Mouse (Mus musculus) MEL (cell line): Measurements from ENCODE around the gene Abca12. TPM values are rescaled to one million over a fixed set of nuclear protein-coding genes. Genes with fewer than 3 reads are reported as not detected.

Experiments
- DNase-seq: peaks from one replicate; pipeline ENCODE4 v3.0.0; 2011; ENCODE audit warnings: low read depth, low spot score
- H3K27ac ChIP-seq: 2 replicates; pipeline ENCODE4 v1.5.1; 2012; ENCODE audit warnings: low read depth, mild to moderate bottlenecking, control low read depth, low read length, moderate library complexity; ENCODE audit not compliant: control insufficient read depth
- H3K27me3 ChIP-seq, 2 experiments: fragments of 150-350 bp in 1 of 2; sonication (generic) in 1 of 2; 2 replicates each; pipeline ENCODE4 v1.6.1; 2012; ENCODE audit warnings: low read length in 2 of 2, mild to moderate bottlenecking in 2 of 2, improper control_type of control experiment in 1 of 2, moderate library complexity in 1 of 2; ENCODE audit not compliant: insufficient read depth in 2 of 2, control insufficient read depth in 1 of 2
- H3K36me3 ChIP-seq, 2 experiments: 2 replicates each; pipeline ENCODE4 v1.6.1; 2012 to 2014; ENCODE audit warnings: low read length in 2 of 2, improper control_type of control experiment in 1 of 2, inconsistent platforms in 1 of 2, mild to moderate bottlenecking in 1 of 2; ENCODE audit not compliant: insufficient read depth in 2 of 2, control insufficient read depth in 1 of 2
- H3K4me1 ChIP-seq, 2 experiments: fragments of 150-350 bp in 1 of 2; sonication (generic) in 1 of 2; 2 replicates each; pipeline ENCODE4 v1.6.1; 2012; ENCODE audit warnings: low read length in 2 of 2, improper control_type of control experiment in 1 of 2, mild to moderate bottlenecking in 1 of 2; ENCODE audit not compliant: insufficient read depth in 2 of 2, control insufficient read depth in 1 of 2
- H3K4me3 ChIP-seq, 2 experiments: fragments of 150-350 bp in 1 of 2; sonication (generic) in 1 of 2; 2 replicates each; pipeline ENCODE4 v1.5.1; 2012; ENCODE audit warnings: low read depth in 2 of 2, low read length in 2 of 2, mild to moderate bottlenecking in 2 of 2, moderate library complexity in 2 of 2, control low read depth in 1 of 2, improper control_type of control experiment in 1 of 2; ENCODE audit not compliant: control insufficient read depth in 1 of 2, insufficient read depth in 1 of 2
- H3K79me2 ChIP-seq: 2 replicates; pipeline ENCODE4 v1.6.1; 2012; ENCODE audit warnings: mild to moderate bottlenecking, low read length, moderate library complexity; ENCODE audit not compliant: control insufficient read depth, poor library complexity, insufficient read depth
- H3K9ac ChIP-seq: 2 replicates; pipeline ENCODE4 v1.6.1; 2012; ENCODE audit warnings: low read depth, mild to moderate bottlenecking, control low read depth, low read length, moderate library complexity; ENCODE audit not compliant: control insufficient read depth, poor library complexity, severe bottlenecking
- H3K9me3 ChIP-seq: fragments of 150-350 bp; sonication (generic); replicated peaks from 2 replicates; pipeline ENCODE4 v1.6.1; 2012; ENCODE audit warnings: mild to moderate bottlenecking, low read length, improper control_type of control experiment, moderate library complexity; ENCODE audit not compliant: insufficient read depth
- BHLHE40 ChIP-seq: IDR thresholded peaks from 2 replicates; pipeline ENCODE4 v1.6.1; 2012; ENCODE audit warnings: low read depth, mild to moderate bottlenecking, inconsistent platforms, low read length, improper control_type of control experiment, borderline replicate concordance
- CHD1 ChIP-seq: IDR thresholded peaks from 2 replicates; pipeline ENCODE4 v1.6.1; 2012; ENCODE audit warnings: low read depth, mild to moderate bottlenecking, inconsistent platforms, low read length, improper control_type of control experiment
- CHD2 ChIP-seq: IDR thresholded peaks from 2 replicates; pipeline ENCODE4 v1.6.1; 2011; ENCODE audit warnings: low read length, improper control_type of control experiment
- CTCF ChIP-seq, 3 experiments: IDR thresholded peaks in 2 of 3; conservative IDR thresholded peaks in 1 of 3; 2 replicates each; pipeline ENCODE4 v1.5.1; 2011 to 2012; ENCODE audit warnings: low read length in 3 of 3, low read depth in 2 of 3, mild to moderate bottlenecking in 2 of 3, improper control_type of control experiment in 1 of 3, inconsistent platforms in 1 of 3, mixed read lengths in 1 of 3, moderate library complexity in 1 of 3; ENCODE audit not compliant: control insufficient read depth in 1 of 3, insufficient read depth in 1 of 3, poor library complexity in 1 of 3, severe bottlenecking in 1 of 3
- ELF1 ChIP-seq: IDR thresholded peaks from 2 replicates; pipeline ENCODE4 v1.6.1; 2014; ENCODE audit warnings: low read depth, mild to moderate bottlenecking, inconsistent platforms, low read length, improper control_type of control experiment, moderate library complexity
- EP300 ChIP-seq, 2 experiments: IDR thresholded peaks; 2 replicates each; pipeline ENCODE4 v1.6.1; 2011; ENCODE audit warnings: improper control_type of control experiment in 2 of 2, low read length in 2 of 2, low read depth in 1 of 2, mild to moderate bottlenecking in 1 of 2
- ETS1 ChIP-seq: IDR thresholded peaks from 2 replicates; pipeline ENCODE4 v1.6.1; 2012; ENCODE audit warnings: low read depth, mild to moderate bottlenecking, inconsistent platforms, low read length, improper control_type of control experiment, moderate library complexity
- GATA1 ChIP-seq: IDR thresholded peaks from 2 replicates; pipeline ENCODE4 v1.6.1; 2011; ENCODE audit warnings: low read depth, low read length, improper control_type of control experiment
- JUND ChIP-seq: IDR thresholded peaks from 2 replicates; pipeline ENCODE4 v1.6.1; 2011; ENCODE audit warnings: low read depth, mild to moderate bottlenecking, improper control_type of control experiment, low read length
- KAT2A ChIP-seq: conservative IDR thresholded peaks from 2 replicates; pipeline ENCODE4 v1.6.1; 2012; ENCODE audit warnings: low read depth, low read length, improper control_type of control experiment, inconsistent platforms
- MAX ChIP-seq: IDR thresholded peaks from 2 replicates; pipeline ENCODE4 v1.6.1; 2011; ENCODE audit warnings: low read length, improper control_type of control experiment
- MEF2A ChIP-seq: IDR thresholded peaks from 2 replicates; pipeline ENCODE4 v1.6.1; 2014; ENCODE audit warnings: low read depth, mild to moderate bottlenecking, inconsistent platforms, low read length, improper control_type of control experiment; ENCODE audit not compliant: poor library complexity, insufficient replicate concordance, severe bottlenecking; ENCODE audit errors: extremely low read depth
- MYC ChIP-seq: IDR thresholded peaks from 2 replicates; pipeline ENCODE4 v1.6.1; 2011; ENCODE audit warnings: low read depth, mild to moderate bottlenecking, low read length, improper control_type of control experiment, moderate library complexity
- NELFE ChIP-seq: IDR thresholded peaks from 2 replicates; pipeline ENCODE4 v1.6.1; 2011; ENCODE audit warnings: low read depth, low read length, improper control_type of control experiment
- NRF1 ChIP-seq: IDR thresholded peaks from 2 replicates; pipeline ENCODE4 v1.6.1; 2014; ENCODE audit warnings: low read depth, mild to moderate bottlenecking, inconsistent platforms, low read length, improper control_type of control experiment, moderate library complexity; ENCODE audit not compliant: poor library complexity, insufficient read depth, severe bottlenecking
- POLR2A ChIP-seq, 2 experiments: IDR thresholded peaks; 2 replicates each; pipeline ENCODE4 v1.6.1; 2011 to 2012; ENCODE audit warnings: low read length in 2 of 2, mild to moderate bottlenecking in 2 of 2, control low read depth in 1 of 2, improper control_type of control experiment in 1 of 2, low read depth in 1 of 2, moderate library complexity in 1 of 2; ENCODE audit not compliant: control insufficient read depth in 1 of 2, insufficient read depth in 1 of 2, poor library complexity in 1 of 2
- POLR2AphosphoS2 ChIP-seq: IDR thresholded peaks from 2 replicates; pipeline ENCODE4 v1.6.1; 2011; ENCODE audit warnings: low read length, improper control_type of control experiment
- RAD21 ChIP-seq: IDR thresholded peaks from 2 replicates; pipeline ENCODE4 v1.6.1; 2011; ENCODE audit warnings: mild to moderate bottlenecking, low read depth, low read length, improper control_type of control experiment
- RCOR1 ChIP-seq: IDR thresholded peaks from 2 replicates; pipeline ENCODE4 v1.6.1; 2012; ENCODE audit warnings: low read depth, mild to moderate bottlenecking, inconsistent platforms, low read length, improper control_type of control experiment
- TCF12 ChIP-seq: IDR thresholded peaks from 2 replicates; pipeline ENCODE4 v1.6.1; 2014; ENCODE audit warnings: low read depth, mild to moderate bottlenecking, inconsistent platforms, low read length, improper control_type of control experiment, moderate library complexity
- UBTF ChIP-seq: IDR thresholded peaks from 2 replicates; pipeline ENCODE4 v1.6.1; 2012; ENCODE audit warnings: low read depth, mild to moderate bottlenecking, inconsistent platforms, low read length, improper control_type of control experiment, moderate library complexity, borderline replicate concordance; ENCODE audit not compliant: insufficient read depth
- USF2 ChIP-seq, 2 experiments: IDR thresholded peaks; 2 replicates each; pipeline ENCODE4 v1.6.1; 2011 to 2012; ENCODE audit warnings: improper control_type of control experiment in 2 of 2, low read length in 2 of 2, borderline replicate concordance in 1 of 2, inconsistent platforms in 1 of 2, low read depth in 1 of 2, mild to moderate bottlenecking in 1 of 2; ENCODE audit not compliant: insufficient read depth in 1 of 2
- ZC3H11A ChIP-seq: IDR thresholded peaks from 2 replicates; pipeline ENCODE4 v1.6.1; 2012; ENCODE audit warnings: low read depth, mild to moderate bottlenecking, inconsistent platforms, low read length, improper control_type of control experiment
- ZKSCAN1 ChIP-seq: IDR thresholded peaks from 2 replicates; pipeline ENCODE4 v1.6.1; 2012; ENCODE audit warnings: low read depth, mild to moderate bottlenecking, inconsistent platforms, low read length, improper control_type of control experiment, moderate library complexity
- ZMIZ1 ChIP-seq: IDR thresholded peaks from 2 replicates; pipeline ENCODE4 v1.6.1; 2012; ENCODE audit warnings: low read depth, mild to moderate bottlenecking, inconsistent platforms, low read length, improper control_type of control experiment, moderate library complexity
- ZNF384 ChIP-seq: IDR thresholded peaks from 2 replicates; pipeline ENCODE4 v1.6.1; 2012; ENCODE audit warnings: low read depth, mild to moderate bottlenecking, inconsistent platforms, low read length, improper control_type of control experiment
- polyA plus RNA-seq, 2 experiments: library from polyadenylated mRNA; stranded (reverse) in 1 of 2; unstranded in 1 of 2; fragments of >175 nt in 1 of 2; fragments of >200 nt in 1 of 2; gene quantifications; 2 replicates each; pipeline versions ENCODE4 v1.2.1 to v1.2.4; 2012; ENCODE audit warnings: low replicate concordance in 2 of 2, low read depth in 1 of 2; ENCODE audit not compliant: insufficient read length in 2 of 2, insufficient read depth in 1 of 2, missing spikeins in 1 of 2
- total RNA-seq: library from RNA; depleted of rRNA; stranded (reverse); fragments of 300-350 nt; gene quantifications from 2 replicates; pipeline ENCODE4 v1.2.3, GENCODE M21; 2012

The Abca12 gene
- total and polyA plus RNA-seq, 3 experiments = not detected

DNA sequence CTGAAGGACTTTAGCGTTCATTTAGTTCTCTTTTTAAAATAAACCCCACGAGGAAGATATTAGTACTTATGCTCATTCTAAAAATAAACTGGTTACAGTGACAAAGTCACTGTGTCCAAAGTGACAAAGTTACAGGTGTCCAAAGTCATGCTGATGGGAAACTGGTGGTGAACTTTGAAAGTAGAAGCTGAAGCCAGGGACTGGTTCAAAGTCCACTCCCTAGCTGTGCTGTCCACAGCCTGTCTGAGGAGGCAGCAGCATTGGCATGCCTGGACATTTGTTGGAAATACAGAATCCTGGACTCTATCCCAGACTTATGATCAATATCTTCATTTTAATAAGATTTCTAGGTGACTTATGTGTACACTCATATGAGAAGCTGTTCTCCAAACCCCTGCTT is 183.5 kb downstream of the Abca12 start:
- Histone ChIP-seq H3K9ac (no peak overlapping the region), H3K4me3 (no peak overlapping the region), H3K79me2 (no peaks in the 10 kb centered on the region), H3K27ac (no peak overlapping the region), H3K9me3 (no peaks in the 10 kb centered on the region), H3K36me3 (no peaks in the 10 kb centered on the region), H3K4me1 (no peaks in the 10 kb centered on the region), H3K27me3 (no peaks in the 10 kb centered on the region)
- DNase-seq = no peak
- TF ChIP-seq BHLHE40 = no peak
- no peak for TF ChIP-seq RCOR1
- no peak for TF ChIP-seq CTCF (IDR thresholded peaks at IDR 0.05 in 2 of 3, conservative IDR thresholded peaks at IDR 0.05 in 1 of 3; ENCODE audit: control insufficient read depth in 1 of 3, insufficient read depth in 1 of 3, low read depth in 2 of 3, low read length in 3 of 3, poor library complexity in 1 of 3, severe bottlenecking in 1 of 3)
- no peak for TF ChIP-seq CHD1
- no peak for TF ChIP-seq MAX
- no peak for TF ChIP-seq EP300 (IDR thresholded peaks at IDR 0.05; ENCODE audit: low read depth in 1 of 2, low read length in 2 of 2)
- no peak for TF ChIP-seq ZMIZ1
- no peak for TF ChIP-seq RAD21
- no peak for TF ChIP-seq NELFE
- no peak for TF ChIP-seq MYC
- no peak for TF ChIP-seq USF2 (IDR thresholded peaks at IDR 0.05; ENCODE audit: borderline replicate concordance in 1 of 2, insufficient read depth in 1 of 2, low read depth in 1 of 2, low read length in 2 of 2)
- TF ChIP-seq ETS1 = no peak
- TF ChIP-seq ZNF384 = no peak
- no peak for TF ChIP-seq GATA1
- TF ChIP-seq ZKSCAN1 = no peak

DNA sequence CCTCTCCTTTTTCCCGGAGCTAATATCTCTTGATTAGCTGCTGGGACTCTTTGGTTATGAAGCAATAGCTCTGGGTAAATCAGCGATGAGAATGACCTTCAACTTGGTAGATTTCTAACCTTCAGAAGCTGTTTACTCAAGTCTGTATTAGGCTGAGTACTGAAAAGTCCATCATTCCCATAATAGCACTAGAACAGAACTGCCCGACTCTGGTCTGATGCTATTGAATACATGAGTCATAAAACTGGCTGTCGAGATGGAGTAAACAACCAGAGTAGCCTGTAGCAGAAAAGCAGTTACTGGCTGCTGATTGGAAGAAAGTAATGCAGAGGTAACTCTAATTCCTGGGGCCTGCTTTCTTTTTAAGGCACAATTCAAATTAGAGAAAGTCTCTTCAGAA is 211.1 kb downstream of the Abca12 start:
- H3K36me3 ChIP-seq = no peaks in the 10 kb centered on the region
- no peak overlapping the region for H3K4me3 ChIP-seq
- H3K9ac ChIP-seq = no peak overlapping the region
- H3K27ac ChIP-seq = no peak overlapping the region
- no peak for TF ChIP-seq JUND
- no peak for TF ChIP-seq RCOR1
- TF ChIP-seq TCF12 = no peak
- TF ChIP-seq MEF2A = no peak
- TF ChIP-seq CHD2 = no peak
- no peak for TF ChIP-seq NRF1
- TF ChIP-seq POLR2AphosphoS2 = no peak
- no peak for TF ChIP-seq NELFE
- TF ChIP-seq GATA1 = no peak
- TF ChIP-seq ZKSCAN1 = no peak
- TF ChIP-seq ZC3H11A = no peak
- no peak for TF ChIP-seq BHLHE40
- no peak for TF ChIP-seq POLR2A (IDR thresholded peaks at IDR 0.05; ENCODE audit: control insufficient read depth in 1 of 2, insufficient read depth in 1 of 2, low read depth in 1 of 2, low read length in 2 of 2, poor library complexity in 1 of 2)
- TF ChIP-seq ELF1 = no peak
- no peak for TF ChIP-seq EP300 (IDR thresholded peaks at IDR 0.05; ENCODE audit: low read depth in 1 of 2, low read length in 2 of 2)
- no peak for TF ChIP-seq UBTF
- no peak for TF ChIP-seq KAT2A
- TF ChIP-seq MAX = no peak
- H3K79me2 ChIP-seq = no peaks in the 10 kb centered on the region
- DNase-seq = no peak
- no peaks in the 10 kb centered on the region for H3K9me3 ChIP-seq
- no peaks in the 10 kb centered on the region for H3K4me1 ChIP-seq
- H3K27me3 ChIP-seq = no peaks in the 10 kb centered on the region
